Mouse (Mus musculus) 3134 (cell line): Measurements from ENCODE around the gene Onecut3.

ENCODE experiments used
- DNase-seq: peaks from one replicate; pipeline ENCODE4 v3.0.0-alpha.2; 2011; ENCODE audit warnings: low spot score; ENCODE audit not compliant: insufficient read length; ENCODE audit errors: extremely low read depth

Gene Onecut3

GRCm38 (mm10) chr10:80503599-80504220 lies 9.1 kb downstream of the Onecut3 start:
- no peak for DNase-seq

- DNase-seq = no peak
These were observed 10.1 kb downstream of the Onecut3 start for GRCm38 (mm10) chr10:80504724-80505123.

- no peak for DNase-seq
These were observed 11.6 kb downstream of the Onecut3 start for GRCm38 (mm10) chr10:80506222-80506621.

GRCm38 (mm10) chr10:80509412-80510272 lies 15.0 kb downstream of the Onecut3 start:
- peak; percentile 64 for DNase-seq

GRCm38 (mm10) chr10:80510273-80510660 lies 15.6 kb downstream of the Onecut3 start:
- no peak for DNase-seq

- DNase-seq = no peak
These were observed 19.1 kb downstream of the Onecut3 start for GRCm38 (mm10) chr10:80513739-80514138.

GRCm38 (mm10) chr10:80519287-80519686 lies 24.7 kb downstream of the Onecut3 start:
- DNase-seq = no peak

- no peak for DNase-seq
These were observed 28.7 kb downstream of the Onecut3 start for GRCm38 (mm10) chr10:80523299-80523698.

GRCm38 (mm10) chr10:80526172-80526571 lies 31.5 kb downstream of the Onecut3 start:
- DNase-seq = no peak

GRCm38 (mm10) chr10:80532783-80533182 lies 38.1 kb downstream of the Onecut3 start:
- no peak for DNase-seq

GRCm38 (mm10) chr10:80533704-80534103 lies 39.1 kb downstream of the Onecut3 start:
- DNase-seq = no peak

- DNase-seq = no peak
These were observed 40.4 kb downstream of the Onecut3 start for GRCm38 (mm10) chr10:80535071-80535470.

- DNase-seq = no peak
These were observed 41.1 kb downstream of the Onecut3 start for GRCm38 (mm10) chr10:80535711-80536110.

- peak; percentile 78 for DNase-seq
These were observed 43.5 kb downstream of the Onecut3 start for GRCm38 (mm10) chr10:80538180-80538579.

- DNase-seq = peak; percentile 100
These were observed 44.2 kb downstream of the Onecut3 start, which contains the start of gene Atp8b3 for GRCm38 (mm10) chr10:80538710-80539394. Atp8b3 (minus strand) TSS chr10:80539124.

GRCm38 (mm10) chr10:80539493-80539892 lies 44.9 kb downstream of the Onecut3 start:
- DNase-seq = no peak

- no peak for DNase-seq
These were observed 49.2 kb downstream of the Onecut3 start for GRCm38 (mm10) chr10:80543873-80544272.

- no peak for DNase-seq
These were observed 51.0 kb downstream of the Onecut3 start for GRCm38 (mm10) chr10:80545590-80545989.

GRCm38 (mm10) chr10:80546945-80547344 lies 52.3 kb downstream of the Onecut3 start:
- DNase-seq = no peak

GRCm38 (mm10) chr10:80547539-80547938 lies 52.9 kb downstream of the Onecut3 start:
- no peak for DNase-seq

GRCm38 (mm10) chr10:80548428-80549006 lies 53.9 kb downstream of the Onecut3 start:
- peak; percentile 57 for DNase-seq
